Mouse (Mus musculus) monocyte, adult 5-6 weeks (primary cell): Measurements from ENCODE around the gene Bmt2. TPM values are rescaled to one million over a fixed set of nuclear protein-coding genes. Genes with fewer than 3 reads are reported as not detected.

ENCODE experiments used
- ATAC-seq: fragments of 153-309, 156-312 bp; replicated peaks from 2 replicates; pipeline ENCODE4 v1.8.0; 2017; ENCODE audit warnings: mild to moderate bottlenecking; ENCODE audit not compliant: low TSS enrichment, insufficient number of reproducible peaks, severe bottlenecking, poor library complexity, low FRiP score
- total RNA-seq: library from RNA; stranded (forward); fragments of 200-1000, 200-491, 200-594 nt; gene quantifications from 3 replicates; pipeline ENCODE4 v1.2.3, GENCODE M21; 2017

The Bmt2 gene
- 20.1 to 33.6 TPM (median 23.4 TPM) in 3 replicates for total RNA-seq

- peak; percentile 98 for ATAC-seq
These were observed at the start of gene Bmt2 for GRCm38 (mm10) chr6:13677818-13678282. TSS of gene Bmt2 (minus strand) at chr6:13677966.

- no peak for ATAC-seq
These were observed 44.4 kb upstream of the Bmt2 start for GRCm38 (mm10) chr6:13722166-13722565.

GRCm38 (mm10) chr6:13714867-13715266 lies 37.1 kb upstream of the Bmt2 start:
- no peak for ATAC-seq

- no peak for ATAC-seq
These were observed 19.1 kb upstream of the Bmt2 start for GRCm38 (mm10) chr6:13696882-13697281.

- no peak for ATAC-seq
These were observed 17.5 kb upstream of the Bmt2 start for GRCm38 (mm10) chr6:13695103-13695845.

GRCm38 (mm10) chr6:13691657-13692294 lies 14.0 kb upstream of the Bmt2 start:
- ATAC-seq, result peak; percentile 80; the same call in 1 of the 2 replicates

- no peak for ATAC-seq
These were observed 12.6 kb upstream of the Bmt2 start for GRCm38 (mm10) chr6:13690398-13690797.

GRCm38 (mm10) chr6:13683929-13684595 lies 6.3 kb upstream of the Bmt2 start:
- no peak; the same call in 1 of the 2 replicates for ATAC-seq

GRCm38 (mm10) chr6:13678349-13678748 lies 583 bp upstream of the Bmt2 start:
- no peak for ATAC-seq

GRCm38 (mm10) chr6:13677141-13677761 lies 515 bp downstream of the Bmt2 start:
- peak; percentile 19; the same call in 1 of the 2 replicates for ATAC-seq

GRCm38 (mm10) chr6:13676196-13676595 lies 1.6 kb downstream of the Bmt2 start:
- ATAC-seq, result no peak

GRCm38 (mm10) chr6:13674600-13675305 lies 3.0 kb downstream of the Bmt2 start:
- no peak for ATAC-seq

GRCm38 (mm10) chr6:13665646-13666045 lies 12.1 kb downstream of the Bmt2 start:
- peak; percentile 53 for ATAC-seq

- ATAC-seq, result no peak
These were observed 19.8 kb downstream of the Bmt2 start for GRCm38 (mm10) chr6:13658016-13658415.

GRCm38 (mm10) chr6:13654081-13654480 lies 23.7 kb downstream of the Bmt2 start:
- no peak for ATAC-seq

GRCm38 (mm10) chr6:13652284-13652683 lies 25.5 kb downstream of the Bmt2 start:
- ATAC-seq, result no peak

- ATAC-seq, result no peak
These were observed 26.9 kb downstream of the Bmt2 start for GRCm38 (mm10) chr6:13650854-13651253.

GRCm38 (mm10) chr6:13648305-13648704 lies 29.5 kb downstream of the Bmt2 start:
- 0 out of 2 replicates have a peak, but pooled peaks have one; percentile 13 for ATAC-seq
